Mouse (Mus musculus) liver, postnatal 0 days (tissue): ENCODE data around the gene A2ml1. TPM values are rescaled to one million over a fixed set of nuclear protein-coding genes. Genes with fewer than 3 reads are reported as not detected.
"Not testable (repeated sequence)": the region's sequence is repeated elsewhere in the genome, so short reads cannot be mapped to it uniquely, and the experiment has no call there.

ENCODE experiments used
- ATAC-seq: fragments of 200-750 bp; cut with Nextera tagmentation; 2 replicates; pipeline ENCODE4 v1.8.0; 2017; ENCODE audit warnings: mild to moderate bottlenecking, moderate library complexity
- DNase-seq: peaks from one replicate; pipeline ENCODE4 v3.0.0-alpha.2; 2016
- H3K27ac ChIP-seq: fragments of 300-500 bp; sonication (generic); 2 replicates; pipeline ENCODE4 v1.5.1; 2014; ENCODE audit warnings: antibody characterized with exemption, moderate library complexity, mild to moderate bottlenecking, low read depth
- H3K27me3 ChIP-seq: fragments of 300-500 bp; sonication (generic); 2 replicates; pipeline ENCODE4 v1.6.1; 2014; ENCODE audit warnings: low read length, control low read depth, mixed read lengths; ENCODE audit not compliant: insufficient read depth
- H3K36me3 ChIP-seq: fragments of 300-500 bp; sonication (generic); replicated peaks from 2 replicates; pipeline ENCODE4 v1.6.1; 2014; ENCODE audit warnings: mild to moderate bottlenecking, control low read depth, low read length, moderate library complexity, mixed read lengths; ENCODE audit not compliant: insufficient read depth
- H3K4me1 ChIP-seq: fragments of 300-500 bp; sonication (generic); 2 replicates; pipeline ENCODE4 v1.6.1; 2014; ENCODE audit warnings: antibody characterized with exemption, mild to moderate bottlenecking, control low read depth; ENCODE audit not compliant: insufficient read depth
- H3K4me2 ChIP-seq: fragments of 300-500 bp; sonication (generic); 2 replicates; pipeline ENCODE4 v1.6.1; 2014; ENCODE audit warnings: low read depth, mild to moderate bottlenecking, low read length, moderate library complexity, mixed read lengths
- H3K4me3 ChIP-seq: fragments of 300-500 bp; sonication (generic); 2 replicates; pipeline ENCODE4 v1.5.1; 2014; ENCODE audit warnings: low read depth, low read length
- H3K9ac ChIP-seq: fragments of 300-500 bp; sonication (generic); replicated peaks from 2 replicates; pipeline ENCODE4 v1.6.1; 2014; ENCODE audit warnings: mild to moderate bottlenecking, moderate library complexity
- H3K9me3 ChIP-seq: fragments of 300-500 bp; sonication (generic); 2 replicates; pipeline ENCODE4 v1.6.1; 2016; ENCODE audit warnings: mild to moderate bottlenecking, control low read depth, low read length, mixed read lengths
- CTCF ChIP-seq: sonication (generic); IDR thresholded peaks from 2 replicates; pipeline ENCODE4 v1.5.1; 2016; ENCODE audit warnings: antibody characterized with exemption, low read depth
- EP300 ChIP-seq: IDR thresholded peaks from 2 replicates; pipeline ENCODE4 v1.6.1; 2016; ENCODE audit warnings: antibody characterized with exemption, low read depth, mild to moderate bottlenecking
- WGBS: fragments of 180-500 bp; shearing (Covaris S2); extraction: QIAGEN DNeasy Blood & Tissue Kit; methylation state at CpG from one replicate; pipeline ENCODE4 v1.1.7; 2014; ENCODE audit not compliant: insufficient replicate concordance; 5-methylcytosine and 5-hydroxymethylcytosine counted together
- polyA plus RNA-seq: library from polyadenylated mRNA; unstranded; fragments of >200 nt; fragmentation: Nextera tagmentation; extraction: Ambion mirVana; gene quantifications from 2 replicates; pipeline ENCODE4 v1.2.1, GENCODE M21; 2015

A2ml1 gene
- polyA plus RNA-seq, result 29.7 and 30.6 TPM in 2 replicates

DNA sequence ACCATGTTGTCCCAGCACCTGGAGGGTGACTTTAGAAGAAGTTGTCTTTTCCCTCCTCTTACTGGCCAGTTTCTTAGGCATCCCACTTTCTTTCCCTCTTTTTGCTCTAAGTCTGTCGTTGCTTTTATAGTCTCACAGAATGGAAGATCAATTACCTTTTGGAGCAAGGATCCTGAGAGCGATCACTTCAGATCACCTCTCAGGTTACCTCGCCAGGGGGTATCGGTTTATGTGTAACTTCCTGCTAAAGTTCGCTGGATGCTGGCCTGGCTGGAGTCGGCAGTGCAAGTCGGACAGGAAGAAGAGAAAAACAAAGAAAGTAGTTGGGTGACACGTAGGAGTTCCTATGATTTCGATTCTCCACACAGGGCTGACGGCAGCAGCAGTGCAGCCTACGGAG lies at the start of gene A2ml1:
A2ml1 (minus strand) TSS at position 101 of the 400 bp plus-strand sequence.
- DNase-seq, result no peak

DNA sequence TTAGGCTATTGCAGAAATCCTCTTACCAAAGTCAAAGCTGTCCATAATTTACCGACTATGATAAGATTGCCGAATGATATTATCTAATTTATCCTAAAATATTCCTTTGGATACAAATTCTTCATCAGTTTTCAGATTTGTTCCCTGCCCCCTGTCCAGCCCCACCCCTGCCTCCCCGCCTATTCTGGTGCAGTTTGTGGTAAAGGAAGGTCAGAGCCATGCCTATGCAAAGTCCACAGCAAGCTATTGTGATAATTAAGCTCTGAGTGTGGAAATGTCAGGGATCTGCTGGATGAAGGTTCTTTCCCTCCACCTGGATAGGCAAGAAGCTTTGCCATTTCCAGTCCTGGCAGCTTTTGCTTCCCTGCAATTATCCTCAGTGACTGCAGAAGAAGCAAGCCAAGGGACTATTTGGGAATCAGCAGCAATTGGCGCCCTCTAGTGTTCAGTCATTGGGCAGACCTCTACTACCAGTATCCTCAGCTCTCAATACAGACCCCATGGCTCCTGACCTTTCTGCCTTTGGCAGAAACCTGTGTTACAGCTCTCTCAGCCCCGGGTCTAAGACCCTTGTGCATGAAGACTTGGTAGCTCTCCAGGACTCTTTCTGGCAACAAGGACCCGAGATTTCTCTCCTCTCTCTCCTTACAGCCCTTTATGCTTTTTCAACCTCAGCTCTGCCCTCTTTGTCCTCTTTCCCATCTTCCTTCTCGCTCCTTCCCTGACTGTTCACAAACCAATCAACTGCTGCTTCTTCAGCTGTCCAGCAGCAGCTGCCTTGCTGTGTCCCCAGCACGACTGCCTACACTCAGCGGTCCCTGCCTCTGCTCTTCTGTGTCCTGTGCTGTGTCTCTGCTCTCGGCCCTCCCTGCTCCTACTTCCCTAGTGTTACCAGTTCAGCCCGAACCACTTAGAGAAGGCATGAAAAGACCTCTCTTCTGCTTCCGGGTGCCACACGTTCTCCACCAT lies 48.6 kb upstream of the A2ml1 start:
- TF ChIP-seq CTCF, result peak; percentile 77
- H3K9ac ChIP-seq, result not testable (repeated sequence)

More for the DNA sequence above, at the start of gene A2ml1:
- no peak for TF ChIP-seq EP300
- no peak for TF ChIP-seq CTCF
- Histone ChIP-seq H3K4me2 (no peak within 1 kb of the TSS), H3K9me3 (no peaks in the 10 kb centered on the region), H3K4me1 (peaks cover 5% of the 10 kb centered on the region; the same call in 1 of the 2 replicates), H3K27ac (no peak within 1 kb of the TSS), H3K27me3 (no peaks in the 10 kb centered on the region), H3K4me3 (no peak within 1 kb of the TSS), H3K9ac (no peak within 1 kb of the TSS), H3K36me3 (no peaks in the 10 kb centered on the region)
- ATAC-seq, result no peak
- WGBS, result 57% methylated on average over 11 of the region's 11 CpGs

DNA sequence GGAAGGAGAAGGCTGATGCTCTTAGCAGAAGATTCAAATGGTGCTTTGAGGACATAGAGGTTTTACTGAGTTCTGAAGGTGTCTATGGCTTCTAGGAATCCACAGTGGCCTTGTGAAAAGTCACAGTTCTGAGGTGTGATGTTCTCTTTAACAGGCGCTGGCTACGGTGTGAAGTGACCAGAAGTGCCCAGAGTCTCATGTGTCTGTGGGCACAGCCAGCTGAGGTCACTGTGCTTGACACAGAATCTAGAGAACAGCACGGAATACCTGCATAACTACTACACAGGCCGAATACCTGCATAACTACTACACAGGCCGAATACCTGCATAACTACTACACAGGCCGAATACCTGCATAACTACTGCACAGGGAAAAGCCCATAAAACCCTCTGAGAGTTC lies 43.8 kb upstream of the A2ml1 start:
- not testable (repeated sequence) for H3K4me2 ChIP-seq, DNase-seq, H3K36me3 ChIP-seq, H3K9me3 ChIP-seq, H3K27me3 ChIP-seq, H3K4me3 ChIP-seq, ATAC-seq, H3K9ac ChIP-seq, H3K27ac ChIP-seq, H3K4me1 ChIP-seq
- WGBS, result 76% methylated on average over 6 of the region's 6 CpGs

More for the DNA sequence above, 48.6 kb upstream of the A2ml1 start:
- H3K4me1 ChIP-seq, H3K9me3 ChIP-seq, H3K4me3 ChIP-seq, H3K27me3 ChIP-seq, H3K4me2 ChIP-seq, H3K36me3 ChIP-seq: not testable (repeated sequence)
- DNase-seq (peak; percentile 51), ATAC-seq (peak; percentile 50)
- WGBS, result 39% methylated on average over 13 of the region's 13 CpGs
- peak overlapping the region; percentile 78 for H3K27ac ChIP-seq

GRCm38 (mm10) chr6:128624425-128624824 lies 43.0 kb upstream of the A2ml1 start:
- Histone ChIP-seq H3K4me2 (no peak overlapping the region), H3K4me3 (no peak overlapping the region), H3K27me3 (no peaks in the 10 kb centered on the region), H3K9me3 (no peaks in the 10 kb centered on the region), H3K36me3 (no peaks in the 10 kb centered on the region), H3K4me1 (no peaks in the 10 kb centered on the region), H3K27ac (no peak overlapping the region), H3K9ac (no peak overlapping the region)
- TF ChIP-seq CTCF (no peak), EP300 (no peak)
- WGBS, result 59% methylated on average over 4 of the region's 4 CpGs
- DNase-seq (no peak), ATAC-seq (no peak)

- not testable (repeated sequence) for H3K36me3 ChIP-seq, H3K27ac ChIP-seq, H3K27me3 ChIP-seq, H3K4me2 ChIP-seq, H3K9me3 ChIP-seq, H3K9ac ChIP-seq, H3K4me3 ChIP-seq, H3K4me1 ChIP-seq, ATAC-seq, DNase-seq
- WGBS, result 95% methylated on average over 5 of the region's 5 CpGs
Measured at GRCm38 (mm10) chr6:128623433-128623832, 42.0 kb upstream of the A2ml1 start, which contains the start of gene Klrb1a. TSS of gene Klrb1a (minus strand) at chr6:128623533.

- H3K4me2 ChIP-seq, result no peak overlapping the region
- DNase-seq, result no peak
- H3K27ac ChIP-seq, result no peak overlapping the region
- no peak overlapping the region for H3K9ac ChIP-seq
- no peaks in the 10 kb centered on the region for H3K36me3 ChIP-seq
- no peaks in the 10 kb centered on the region for H3K27me3 ChIP-seq
- TF ChIP-seq CTCF (no peak), EP300 (no peak)
- ATAC-seq, result no peak
- WGBS, result 61% methylated on average over 2 of the region's 2 CpGs
- no peaks in the 10 kb centered on the region for H3K4me1 ChIP-seq
- no peak overlapping the region for H3K4me3 ChIP-seq
- no peaks in the 10 kb centered on the region for H3K9me3 ChIP-seq
Measured at GRCm38 (mm10) chr6:128622733-128623132, 41.3 kb upstream of the A2ml1 start.
